In genomic region chr4:153208822-153209221, GRCm38 (mm10) we compare ENCODE assay signal across 11 mouse cellular contexts.
"Had no signal": no experiment of that assay in that cellular context is flagged by ENCODE, and none has a peak within 500 bp of the region (broad histone marks: within the 10 kb centered on the region; RNA-seq: fewer than 3 reads in every experiment).

No protein-coding gene starts in this region.

- DNase-seq: kidney, adult 11 months; kidney, adult 9 months; kidney, postnatal 10 days; left cerebral cortex, postnatal 4 days; lung, postnatal 14 days; thymus, postnatal 4 days had no signal

- H3K27ac ChIP-seq: liver, embryonic 15.5 days; midbrain, embryonic 15.5 days; neural tube, embryonic 12.5 days; stomach, postnatal 0 days had no signal

- ATAC-seq: midbrain, embryonic 15.5 days had no signal

- H3K36me3 ChIP-seq: liver, embryonic 15.5 days; midbrain, embryonic 15.5 days; neural tube, embryonic 12.5 days had no signal

- H3K4me3 ChIP-seq: liver, embryonic 15.5 days; midbrain, embryonic 15.5 days; neural tube, embryonic 12.5 days had no signal

- H3K27me3 ChIP-seq: liver, embryonic 15.5 days had no signal

- H3K4me1 ChIP-seq: liver, embryonic 15.5 days had no signal

- H3K9ac ChIP-seq: liver, embryonic 15.5 days; midbrain, embryonic 15.5 days; neural tube, embryonic 12.5 days had no signal

- H3K4me2 ChIP-seq: liver, embryonic 11.5 days; liver, embryonic 15.5 days; midbrain, embryonic 15.5 days; neural tube, embryonic 12.5 days had no signal

- H3K9me3 ChIP-seq: liver, embryonic 15.5 days; midbrain, embryonic 15.5 days; neural tube, embryonic 12.5 days had no signal
